Mouse (Mus musculus) olfactory bulb, adult 2 months (tissue): ENCODE data around the gene Exosc8.

ENCODE experiments used
- CTCF ChIP-seq: fragments of 200-500 bp; IDR thresholded peaks from 2 replicates; pipeline ENCODE4 v1.5.1; 2012; ENCODE audit warnings: low read depth, mild to moderate bottlenecking, low read length, moderate library complexity; ENCODE audit not compliant: insufficient read depth
- POLR2A ChIP-seq: fragments of 200-500 bp; IDR thresholded peaks from 2 replicates; pipeline ENCODE4 v1.6.1; 2012; ENCODE audit warnings: mild to moderate bottlenecking, low read depth, low read length, moderate library complexity; ENCODE audit not compliant: insufficient read depth

DNA sequence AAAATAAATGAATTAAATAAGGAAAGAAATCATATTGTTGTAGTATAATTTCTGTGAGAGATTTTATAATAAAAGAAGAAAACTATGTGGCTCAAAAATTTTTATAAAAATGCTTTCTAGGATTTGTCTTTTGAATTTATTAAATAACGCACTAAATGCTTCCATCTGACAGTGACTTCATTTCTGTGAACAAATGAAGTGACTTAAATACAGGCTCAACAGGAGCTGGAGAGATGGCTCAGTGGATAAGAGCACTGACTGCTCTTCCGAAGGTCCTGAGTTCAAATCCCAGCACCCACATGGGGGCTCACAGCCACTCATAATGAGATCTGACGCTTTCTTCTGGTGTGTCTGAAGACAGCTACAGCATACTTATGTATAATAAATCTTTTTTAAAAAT, 50.0 kb downstream of the Exosc8 start:
- TF ChIP-seq CTCF: no peak
- TF ChIP-seq POLR2A: no peak
